Mouse (Mus musculus) cerebellum, adult 2 months (tissue): ENCODE measurements at regions not wholly inside any gene's neighbourhood (a gene's known extent, or its start where the extent isn't known, plus 50 kb on each side); places are given as distances from the start of the nearest gene placed in this dataset.

ENCODE experiments used
- DNase-seq, 2 experiments: peaks; one replicate each; pipeline ENCODE4 v3.0.0; 2021
- H3K27ac ChIP-seq: fragments of 200-500 bp; 2 replicates; pipeline ENCODE4 v1.5.1; 2012; ENCODE audit warnings: low read length, control low read depth, inconsistent platforms; ENCODE audit not compliant: insufficient read depth
- H3K27me3 ChIP-seq: fragments of 200-500 bp; 2 replicates; pipeline ENCODE4 v1.6.1; 2012; ENCODE audit warnings: inconsistent platforms, mild to moderate bottlenecking, low read length, moderate library complexity; ENCODE audit not compliant: control insufficient read depth, insufficient read depth
- H3K4me1 ChIP-seq: fragments of 200-500 bp; 2 replicates; pipeline ENCODE4 v1.6.1; 2011; ENCODE audit warnings: low read length; ENCODE audit not compliant: control insufficient read depth, insufficient read depth
- H3K4me3 ChIP-seq: fragments of 200-500 bp; replicated peaks from 2 replicates; pipeline ENCODE3; 2011; ENCODE audit warnings: mild to moderate bottlenecking, low read depth, low read length, control low read depth; ENCODE audit not compliant: insufficient read depth
- CTCF ChIP-seq: fragments of 200-500 bp; IDR thresholded peaks from 2 replicates; pipeline ENCODE4 v1.5.1; 2011; ENCODE audit warnings: low read depth, mild to moderate bottlenecking, control low read depth, low read length, moderate library complexity, borderline replicate concordance; ENCODE audit not compliant: insufficient read depth
- POLR2A ChIP-seq: fragments of 200-500 bp; IDR thresholded peaks from 2 replicates; pipeline ENCODE4 v1.6.1; 2011; ENCODE audit warnings: low read length, control low read depth, borderline replicate concordance; ENCODE audit not compliant: insufficient read depth
- WGBS: fragments of 180-500 bp; shearing (Covaris S2); methylation state at CpG from one replicate; pipeline ENCODE4 v1.1.7; 2018; 5-methylcytosine and 5-hydroxymethylcytosine counted together

- Histone ChIP-seq H3K4me3 (no peak overlapping the region), H3K4me1 (no peaks in the 10 kb centered on the region), H3K27ac (no peak overlapping the region), H3K27me3 (no peaks in the 10 kb centered on the region)
- 78% methylated on average over 1 of the region's 1 CpGs for WGBS
- TF ChIP-seq POLR2A: no peak
- TF ChIP-seq CTCF: no peak
- DNase-seq: no peak
Observed at GRCm38 (mm10) chr16:84100444-84100843, 414.5 kb upstream of the A730009L09Rik start.

- 72% methylated on average over 5 of the region's 5 CpGs for WGBS
- H3K27me3 ChIP-seq: no peaks in the 10 kb centered on the region; the same call in 1 of the 2 replicates
- no peak overlapping the region for H3K4me3 ChIP-seq
- no peak for DNase-seq
- H3K4me1 ChIP-seq: no peaks in the 10 kb centered on the region
- no peak for TF ChIP-seq POLR2A
- TF ChIP-seq CTCF: no peak
- no peak overlapping the region for H3K27ac ChIP-seq
Observed at GRCm38 (mm10) chr16:84111610-84112009, 403.3 kb upstream of the A730009L09Rik start.

- Histone ChIP-seq H3K4me1 (no peaks in the 10 kb centered on the region), H3K27ac (no peak overlapping the region), H3K27me3 (no peaks in the 10 kb centered on the region), H3K4me3 (no peak overlapping the region)
- TF ChIP-seq CTCF (no peak), POLR2A (no peak)
- no peak for DNase-seq
- 88% methylated on average over 3 of the region's 3 CpGs for WGBS
Observed at GRCm38 (mm10) chr16:84117556-84117955, 397.4 kb upstream of the A730009L09Rik start.

GRCm38 (mm10) chr16:84135651-84136200, 379.2 kb upstream of the A730009L09Rik start:
- WGBS: 46% methylated on average over 4 of the region's 4 CpGs
- no peaks in the 10 kb centered on the region; the same call in 1 of the 2 replicates for H3K4me1 ChIP-seq
- DNase-seq: peak in 1 of 2 experiments; percentile 22
- H3K4me3 ChIP-seq: no peak overlapping the region
- H3K27me3 ChIP-seq: no peaks in the 10 kb centered on the region
- H3K27ac ChIP-seq: no peak overlapping the region
- TF ChIP-seq POLR2A (no peak), CTCF (no peak)

- WGBS: 16% methylated on average over 3 of the region's 3 CpGs
Observed at GRCm38 (mm10) chr16:84151872-84152271, 363.0 kb upstream of the A730009L09Rik start.

GRCm38 (mm10) chr16:84172080-84172479, 342.8 kb upstream of the A730009L09Rik start:
- H3K4me3 ChIP-seq: no peak overlapping the region
- no peak overlapping the region for H3K27ac ChIP-seq
- H3K27me3 ChIP-seq: no peaks in the 10 kb centered on the region
- no peak for DNase-seq
- 67% methylated on average over 1 of the region's 1 CpGs for WGBS
- TF ChIP-seq POLR2A (no peak), CTCF (no peak)
- H3K4me1 ChIP-seq: no peaks in the 10 kb centered on the region

More at GRCm38 (mm10) chr16:84151872-84152271, 363.0 kb upstream of the A730009L09Rik start:
- TF ChIP-seq POLR2A (no peak), CTCF (no peak)
- Histone ChIP-seq H3K4me3 (no peak overlapping the region), H3K27ac (no peak overlapping the region), H3K27me3 (no peaks in the 10 kb centered on the region), H3K4me1 (no peaks in the 10 kb centered on the region)
- peak in 1 of 2 experiments; percentile 12 for DNase-seq
